Mouse (Mus musculus): ENCODE data around the gene Supt4a. TPM values are rescaled to one million over a fixed set of nuclear protein-coding genes. Genes with fewer than 3 reads are reported as not detected.
A peak's percentile ranks its signal among the peaks of the same experiment; 100 is the strongest.

Gene Supt4a
- polyA plus RNA-seq, 1 experiment from 2014 or later, result 137 TPM

DNA sequence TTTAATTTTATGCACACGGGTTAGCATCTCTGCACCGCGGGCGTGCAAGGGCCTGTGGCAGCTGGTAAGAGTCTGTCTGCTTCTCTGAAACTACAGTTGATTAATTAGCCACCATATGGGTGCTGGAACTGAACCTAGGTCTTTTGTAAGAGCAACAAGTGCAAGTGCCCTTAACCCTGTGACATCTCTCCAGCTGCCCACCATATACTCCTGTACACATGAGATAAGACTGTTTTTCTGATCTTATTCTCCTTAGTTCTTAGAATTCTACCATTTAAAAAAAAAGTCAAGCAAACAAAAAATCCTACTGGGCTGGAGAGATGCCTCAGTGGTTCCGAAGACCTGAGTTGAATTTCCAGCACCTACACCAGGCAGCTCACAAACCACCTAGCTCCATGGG lies 33.7 kb upstream of the Supt4a start:
- H3K9ac ChIP-seq (replicated peaks; ENCODE audit: low read depth, low read length), result no peak overlapping the region
- H3K36me3 ChIP-seq (ENCODE audit: control insufficient read depth, insufficient read depth, low read length), result no peaks in the 10 kb centered on the region
- no peaks in the 10 kb centered on the region for H3K27me3 ChIP-seq (ENCODE audit: control insufficient read depth, insufficient read depth, low read length)
- no peak for ATAC-seq (ENCODE audit: low read depth)
- H3K4me3 ChIP-seq (ENCODE audit: low read depth, low read length), result no peak overlapping the region
- no peak overlapping the region for H3K27ac ChIP-seq (ENCODE audit: low read depth, low read length)
- H3K4me2 ChIP-seq (ENCODE audit: low read depth, low read length), result no peak overlapping the region
- no peaks in the 10 kb centered on the region for H3K9me3 ChIP-seq (ENCODE audit: control insufficient read depth, low read length)
- no peaks in the 10 kb centered on the region for H3K4me1 ChIP-seq (ENCODE audit: control insufficient read depth, insufficient read depth, low read length)
- WGBS, result 75% methylated on average over 5 of the region's 5 CpGs

DNA sequence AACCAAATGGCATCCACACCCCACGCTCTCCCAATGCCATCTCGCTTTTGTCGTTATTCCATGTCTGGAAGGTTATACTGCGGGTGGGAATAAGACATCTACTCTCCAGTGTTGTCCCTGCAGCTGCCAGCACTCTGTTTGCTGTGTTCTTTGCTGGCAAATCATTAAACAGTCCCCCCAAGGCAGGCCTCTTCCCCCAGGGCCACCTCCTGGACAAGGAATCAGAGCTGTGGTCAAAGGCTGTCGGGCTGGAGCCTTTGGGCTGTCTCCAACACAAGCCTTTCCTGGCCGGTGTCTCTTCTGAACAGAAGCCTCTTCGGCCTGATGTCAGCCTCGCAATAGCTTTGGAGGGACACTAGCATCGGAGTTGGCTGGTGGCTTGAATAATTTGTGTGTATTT lies 33.1 kb upstream of the Supt4a start:
- 86% methylated on average over 9 of the region's 9 CpGs for WGBS
- no peaks in the 10 kb centered on the region for H3K4me1 ChIP-seq (ENCODE audit: control insufficient read depth, insufficient read depth, low read length)

DNA sequence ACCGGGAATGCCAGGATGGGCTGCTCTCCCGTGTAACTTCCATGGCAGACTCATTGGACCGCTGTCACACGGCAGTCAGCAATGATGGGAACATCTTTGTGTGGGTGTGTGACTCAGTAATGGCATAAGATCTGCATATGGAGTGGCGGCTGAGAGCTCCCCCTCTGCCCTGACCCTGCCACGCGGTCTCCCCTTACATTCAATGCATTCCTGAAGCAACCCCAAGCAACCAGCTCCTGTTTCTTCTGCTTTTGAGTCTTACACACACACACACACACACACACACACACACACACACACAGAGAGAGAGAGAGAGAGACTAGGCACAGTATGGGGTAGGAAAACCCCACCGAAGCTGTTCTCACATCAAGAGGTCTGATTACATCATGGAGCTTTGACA lies 29.8 kb upstream of the Supt4a start:
- 21% methylated on average over 8 of the region's 8 CpGs for WGBS
- Histone ChIP-seq H3K9me3 (ENCODE audit: control insufficient read depth, low read length) (no peaks in the 10 kb centered on the region), H3K36me3 (ENCODE audit: control insufficient read depth, insufficient read depth, low read length) (no peaks in the 10 kb centered on the region), H3K4me2 (ENCODE audit: low read depth, low read length) (no peak overlapping the region), H3K4me3 (ENCODE audit: low read depth, low read length) (no peak overlapping the region), H3K27me3 (ENCODE audit: control insufficient read depth, insufficient read depth, low read length) (no peaks in the 10 kb centered on the region), H3K9ac (replicated peaks; ENCODE audit: low read depth, low read length) (no peak overlapping the region), H3K4me1 (ENCODE audit: control insufficient read depth, insufficient read depth, low read length) (0 out of 2 replicates have a peak, but pooled peaks cover 6% of the 10 kb centered on the region), H3K27ac (ENCODE audit: low read depth, low read length) (no peak overlapping the region)
- no peak for ATAC-seq (ENCODE audit: low read depth)

More for the DNA sequence above, 33.1 kb upstream of the Supt4a start:
- Histone ChIP-seq H3K27ac (ENCODE audit: low read depth, low read length) (no peak overlapping the region), H3K4me2 (ENCODE audit: low read depth, low read length) (no peak overlapping the region), H3K9me3 (ENCODE audit: control insufficient read depth, low read length) (no peaks in the 10 kb centered on the region), H3K27me3 (ENCODE audit: control insufficient read depth, insufficient read depth, low read length) (no peaks in the 10 kb centered on the region), H3K36me3 (ENCODE audit: control insufficient read depth, insufficient read depth, low read length) (no peaks in the 10 kb centered on the region), H3K4me3 (ENCODE audit: low read depth, low read length) (no peak overlapping the region), H3K9ac (replicated peaks; ENCODE audit: low read depth, low read length) (no peak overlapping the region)
- ATAC-seq (ENCODE audit: low read depth), result no peak

DNA sequence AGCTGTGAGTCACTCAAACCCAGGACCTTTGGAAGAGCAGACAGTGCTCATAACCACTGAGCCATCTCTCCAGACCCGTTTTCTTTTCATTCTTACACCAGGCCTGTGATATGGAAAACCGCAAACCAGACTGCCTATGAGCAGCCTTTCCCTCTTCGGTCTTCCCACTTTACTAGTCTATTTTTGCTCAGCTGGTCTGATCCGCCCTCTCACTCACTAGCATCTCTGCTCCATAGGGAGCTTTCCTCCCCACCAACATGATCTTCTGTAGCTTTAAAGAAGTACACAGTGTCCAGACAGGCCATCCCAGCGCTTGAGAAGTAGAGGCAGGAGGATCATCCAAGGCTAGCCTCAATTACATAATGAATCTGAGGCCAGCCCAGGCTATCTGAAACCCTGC lies 28.4 kb upstream of the Supt4a start:
- Histone ChIP-seq H3K9ac (replicated peaks; ENCODE audit: low read depth, low read length) (no peak overlapping the region), H3K36me3 (ENCODE audit: control insufficient read depth, insufficient read depth, low read length) (no peaks in the 10 kb centered on the region), H3K9me3 (ENCODE audit: control insufficient read depth, low read length) (no peaks in the 10 kb centered on the region), H3K4me2 (ENCODE audit: low read depth, low read length) (no peak overlapping the region), H3K27ac (ENCODE audit: low read depth, low read length) (no peak overlapping the region), H3K4me1 (ENCODE audit: control insufficient read depth, insufficient read depth, low read length) (0 out of 2 replicates have a peak, but pooled peaks cover 6% of the 10 kb centered on the region), H3K27me3 (ENCODE audit: control insufficient read depth, insufficient read depth, low read length) (no peaks in the 10 kb centered on the region), H3K4me3 (ENCODE audit: low read depth, low read length) (no peak overlapping the region)
- ATAC-seq (ENCODE audit: low read depth), result no peak
- 88% methylated on average over 5 of the region's 5 CpGs for WGBS

DNA sequence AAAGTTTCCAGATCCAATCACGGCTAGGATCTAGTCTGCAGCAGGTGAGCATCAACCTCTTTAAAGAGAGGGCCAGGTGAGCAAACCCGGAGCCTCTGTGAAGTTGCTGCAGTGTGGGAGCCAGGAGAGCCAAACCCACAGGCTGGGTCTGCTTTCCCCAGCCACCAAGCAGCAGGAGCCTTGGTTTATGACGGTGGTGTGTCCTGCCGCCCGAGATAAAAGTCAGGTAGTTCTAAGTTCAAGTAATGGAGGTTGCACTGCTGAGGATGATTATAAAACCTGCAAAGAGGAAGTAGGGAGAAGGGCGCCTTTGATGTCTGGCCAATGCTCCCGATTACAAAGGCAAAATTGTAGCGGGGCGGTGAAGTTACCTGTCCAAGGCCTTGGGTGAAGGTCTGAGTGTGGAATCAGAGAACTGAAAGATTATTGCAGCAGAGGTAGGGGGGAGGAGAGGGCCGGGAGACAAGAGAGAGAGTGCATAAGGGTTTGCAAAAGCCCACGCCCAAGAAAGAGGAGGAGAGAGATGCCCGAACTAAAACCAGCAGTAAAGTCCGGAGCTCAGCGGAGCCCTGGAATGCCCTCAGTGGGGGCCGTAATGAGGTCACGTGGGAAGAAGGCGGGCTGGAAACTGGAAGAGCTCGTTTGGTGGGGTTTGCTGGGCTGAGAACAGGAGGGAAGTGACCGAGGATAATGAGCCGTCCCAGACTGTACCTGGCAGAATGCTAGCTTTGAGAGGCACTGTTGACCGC lies 27.7 kb upstream of the Supt4a start:
- H3K27ac ChIP-seq (ENCODE audit: low read depth, low read length), result no peak overlapping the region
- H3K9ac ChIP-seq (replicated peaks; ENCODE audit: low read depth, low read length), result no peak overlapping the region
- H3K36me3 ChIP-seq (ENCODE audit: control insufficient read depth, insufficient read depth, low read length), result no peaks in the 10 kb centered on the region
- 0 out of 2 replicates have a peak, but pooled peaks cover 6% of the 10 kb centered on the region for H3K4me1 ChIP-seq (ENCODE audit: control insufficient read depth, insufficient read depth, low read length)
- ATAC-seq (ENCODE audit: low read depth), result no peak
- peak overlapping the region; percentile 30 for H3K4me2 ChIP-seq (ENCODE audit: low read depth, low read length)
- H3K27me3 ChIP-seq (ENCODE audit: control insufficient read depth, insufficient read depth, low read length), result no peaks in the 10 kb centered on the region
- peak overlapping the region; percentile 15; the same call in 1 of the 2 replicates for H3K4me3 ChIP-seq (ENCODE audit: low read depth, low read length)
- WGBS, result 7% methylated on average over 21 of the region's 21 CpGs
- no peaks in the 10 kb centered on the region for H3K9me3 ChIP-seq (ENCODE audit: control insufficient read depth, low read length)

DNA sequence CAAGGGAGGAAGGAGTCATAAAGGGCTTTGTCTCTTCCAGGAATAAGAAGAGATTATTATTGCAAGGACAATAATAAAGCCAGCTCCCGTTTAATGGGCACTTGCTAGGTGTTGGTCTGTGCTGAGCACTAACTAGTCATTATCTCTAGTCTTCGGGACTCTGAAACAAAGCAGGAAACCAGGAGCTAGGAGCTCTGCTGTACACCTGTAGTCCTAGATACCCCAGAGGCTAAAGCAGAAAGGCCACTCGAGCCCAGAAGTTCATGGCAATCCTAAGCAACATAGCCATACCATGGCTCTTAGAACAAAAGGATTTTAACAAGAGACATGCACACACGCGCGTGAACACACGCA lies 27.1 kb upstream of the Supt4a start:
- Histone ChIP-seq H3K27ac (ENCODE audit: low read depth, low read length) (no peak overlapping the region), H3K4me3 (ENCODE audit: low read depth, low read length) (peak overlapping the region; percentile 15; the same call in 1 of the 2 replicates), H3K27me3 (ENCODE audit: control insufficient read depth, insufficient read depth, low read length) (no peaks in the 10 kb centered on the region), H3K4me2 (ENCODE audit: low read depth, low read length) (peak overlapping the region; percentile 30), H3K4me1 (ENCODE audit: control insufficient read depth, insufficient read depth, low read length) (0 out of 2 replicates have a peak, but pooled peaks cover 6% of the 10 kb centered on the region), H3K36me3 (ENCODE audit: control insufficient read depth, insufficient read depth, low read length) (no peaks in the 10 kb centered on the region), H3K9me3 (ENCODE audit: control insufficient read depth, low read length) (no peaks in the 10 kb centered on the region), H3K9ac (replicated peaks; ENCODE audit: low read depth, low read length) (no peak overlapping the region)
- no peak for ATAC-seq (ENCODE audit: low read depth)
- WGBS, result 51% methylated on average over 7 of the region's 7 CpGs

DNA sequence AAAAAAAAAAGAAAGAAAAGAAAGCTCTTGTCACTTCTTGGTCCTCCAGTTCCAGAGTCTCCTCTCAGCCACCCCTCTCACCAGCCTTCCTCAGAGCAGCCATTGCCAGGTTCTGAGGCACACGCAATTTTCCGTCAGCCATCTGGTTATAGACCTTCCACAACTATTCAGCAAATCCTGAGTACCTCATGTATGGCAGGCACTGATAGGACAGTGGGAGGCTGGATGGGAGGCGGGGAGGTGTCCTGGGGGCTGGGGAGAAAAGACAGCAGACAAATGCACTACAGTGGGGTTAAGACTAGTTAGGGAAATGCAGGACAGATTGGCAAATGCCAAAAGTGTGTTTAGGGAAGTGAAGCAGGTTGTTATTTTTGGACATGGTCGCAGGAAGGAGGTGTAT lies 25.2 kb upstream of the Supt4a start:
- H3K4me2 ChIP-seq (ENCODE audit: low read depth, low read length), result no peak overlapping the region
- H3K27me3 ChIP-seq (ENCODE audit: control insufficient read depth, insufficient read depth, low read length), result no peaks in the 10 kb centered on the region
- no peak for ATAC-seq (ENCODE audit: low read depth)
- 0 out of 2 replicates have a peak, but pooled peaks cover 6% of the 10 kb centered on the region for H3K4me1 ChIP-seq (ENCODE audit: control insufficient read depth, insufficient read depth, low read length)
- no peak overlapping the region for H3K9ac ChIP-seq (replicated peaks; ENCODE audit: low read depth, low read length)
- no peaks in the 10 kb centered on the region for H3K36me3 ChIP-seq (ENCODE audit: control insufficient read depth, insufficient read depth, low read length)
- H3K27ac ChIP-seq (ENCODE audit: low read depth, low read length), result no peak overlapping the region
- 86% methylated on average over 4 of the region's 4 CpGs for WGBS
- no peaks in the 10 kb centered on the region for H3K9me3 ChIP-seq (ENCODE audit: control insufficient read depth, low read length)
- H3K4me3 ChIP-seq (ENCODE audit: low read depth, low read length), result no peak overlapping the region

DNA sequence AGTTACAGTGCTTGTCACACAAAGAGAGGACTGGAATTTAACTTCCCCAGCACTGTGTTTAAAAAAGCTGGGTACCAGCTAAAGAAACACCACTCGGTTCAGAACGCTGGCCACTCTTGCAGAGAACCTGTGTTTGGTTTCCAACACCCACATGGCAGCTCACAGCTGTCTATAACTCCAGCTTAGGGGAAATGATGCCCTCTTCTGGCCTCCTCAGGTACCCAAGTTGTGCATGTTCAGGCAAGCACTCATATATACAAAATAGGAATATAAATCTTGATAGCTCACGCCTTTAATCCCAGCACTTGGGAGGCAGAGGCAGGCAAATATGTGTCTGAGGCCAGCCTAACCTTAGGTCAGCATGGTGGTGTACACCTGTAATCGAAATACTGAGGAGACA lies 21.4 kb upstream of the Supt4a start:
- no peak for ATAC-seq (ENCODE audit: low read depth)

DNA sequence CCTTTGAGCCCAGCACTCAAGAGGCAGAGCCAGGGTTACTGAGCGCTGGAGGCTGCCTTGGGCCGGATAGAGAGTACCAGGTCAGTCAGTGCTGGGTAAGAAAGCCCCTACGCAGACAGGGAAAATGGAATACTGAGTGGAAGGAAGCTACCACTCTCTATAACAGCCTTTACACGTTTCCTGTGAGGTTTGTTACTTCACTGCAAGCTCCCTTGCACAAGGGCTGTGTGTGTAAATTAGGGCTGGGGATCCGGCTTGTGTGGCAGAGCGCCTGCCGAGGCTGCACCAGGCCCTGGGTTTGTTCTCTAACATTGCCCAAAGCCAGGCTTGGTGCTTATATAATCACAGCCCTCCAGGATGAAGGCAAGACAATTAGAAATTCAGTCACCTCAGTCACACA lies 17.8 kb upstream of the Supt4a start:
- Histone ChIP-seq H3K4me2 (ENCODE audit: low read depth, low read length) (no peak overlapping the region), H3K4me1 (ENCODE audit: control insufficient read depth, insufficient read depth, low read length) (no peaks in the 10 kb centered on the region), H3K9me3 (ENCODE audit: control insufficient read depth, low read length) (no peaks in the 10 kb centered on the region), H3K36me3 (ENCODE audit: control insufficient read depth, insufficient read depth, low read length) (no peaks in the 10 kb centered on the region), H3K4me3 (ENCODE audit: low read depth, low read length) (no peak overlapping the region), H3K27ac (ENCODE audit: low read depth, low read length) (no peak overlapping the region), H3K9ac (replicated peaks; ENCODE audit: low read depth, low read length) (no peak overlapping the region), H3K27me3 (ENCODE audit: control insufficient read depth, insufficient read depth, low read length) (no peaks in the 10 kb centered on the region)
- no peak for ATAC-seq (ENCODE audit: low read depth)
- WGBS, result 78% methylated on average over 7 of the region's 7 CpGs

More for the DNA sequence above, 21.4 kb upstream of the Supt4a start:
- H3K4me2 ChIP-seq (ENCODE audit: low read depth, low read length), result no peak overlapping the region
- H3K9me3 ChIP-seq (ENCODE audit: control insufficient read depth, low read length), result no peaks in the 10 kb centered on the region
- no peaks in the 10 kb centered on the region for H3K27me3 ChIP-seq (ENCODE audit: control insufficient read depth, insufficient read depth, low read length)
- H3K27ac ChIP-seq (ENCODE audit: low read depth, low read length), result no peak overlapping the region
- WGBS, result 84% methylated on average over 4 of the region's 4 CpGs
- H3K4me1 ChIP-seq (ENCODE audit: control insufficient read depth, insufficient read depth, low read length), result no peaks in the 10 kb centered on the region
- no peaks in the 10 kb centered on the region for H3K36me3 ChIP-seq (ENCODE audit: control insufficient read depth, insufficient read depth, low read length)
- H3K9ac ChIP-seq (replicated peaks; ENCODE audit: low read depth, low read length), result no peak overlapping the region
- no peak overlapping the region for H3K4me3 ChIP-seq (ENCODE audit: low read depth, low read length)
